Mouse (Mus musculus): ENCODE data around the gene Fkbpl. TPM values are rescaled to one million over a fixed set of nuclear protein-coding genes. Genes with fewer than 3 reads are reported as not detected.

Fkbpl gene
- polyA plus RNA-seq, 1 experiment from 2014 or later, result 16.6 TPM

DNA sequence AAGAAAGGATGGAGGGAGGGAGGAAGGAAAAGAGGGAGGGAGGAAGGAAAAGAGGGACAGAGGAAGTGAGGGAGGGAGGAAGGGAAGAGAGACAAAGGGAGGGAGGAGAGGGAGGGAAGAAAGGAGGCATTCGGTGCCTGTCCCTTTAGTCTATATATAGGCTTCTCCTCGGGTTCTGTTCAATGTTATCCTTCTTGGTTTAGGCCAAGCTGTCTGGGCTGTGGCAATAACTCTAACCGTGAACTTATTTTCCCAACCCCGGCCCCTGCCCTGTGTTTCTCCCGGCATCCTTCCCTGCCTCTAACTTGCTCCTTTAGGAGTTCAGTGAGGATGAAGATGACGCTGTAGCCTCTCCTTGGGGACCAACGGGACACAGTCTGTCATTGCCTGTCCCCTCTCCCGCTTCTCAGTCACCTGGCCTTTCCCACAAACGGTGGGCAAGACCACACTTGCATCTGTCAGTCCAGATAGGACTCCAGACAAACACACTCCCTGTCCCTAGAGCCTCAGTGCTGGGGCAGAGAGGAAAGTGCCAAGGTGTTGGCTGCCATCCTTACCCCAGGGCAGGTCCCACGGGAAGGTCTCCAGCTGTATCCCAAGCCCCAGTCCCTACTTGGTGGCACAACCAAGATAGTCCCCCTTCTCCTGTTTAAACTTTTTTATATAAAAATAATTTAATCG, 30.1 kb downstream of the Fkbpl start:
- H3K4me2 ChIP-seq (ENCODE audit: low read depth, low read length), result no peak overlapping the region
- DNase-seq (ENCODE audit: low spot score), result no peak
- H3K9ac ChIP-seq (replicated peaks; ENCODE audit: low read length), result no peak overlapping the region
- H3K27me3 ChIP-seq (ENCODE audit: control insufficient read depth, insufficient read depth, low read length), result peaks cover 42% of the 10 kb centered on the region
- no peak overlapping the region for H3K4me3 ChIP-seq (ENCODE audit: low read depth, low read length)
- H3K9me3 ChIP-seq (replicated peaks; ENCODE audit: control insufficient read depth, low read length), result no peaks in the 10 kb centered on the region
- H3K27ac ChIP-seq (replicated peaks; ENCODE audit: low read depth, low read length), result no peak overlapping the region
- H3K36me3 ChIP-seq (replicated peaks; ENCODE audit: control insufficient read depth, insufficient read depth, low read depth, low read length), result no peaks in the 10 kb centered on the region
- WGBS, result 66% methylated on average over 11 of the region's 11 CpGs
- peaks cover 9% of the 10 kb centered on the region for H3K4me1 ChIP-seq (ENCODE audit: control insufficient read depth, insufficient read depth, low read length)
- no peak for ATAC-seq (replicated peaks; ENCODE audit: insufficient number of reproducible peaks, low FRiP score, low TSS enrichment, low read depth)

- DNase-seq (ENCODE audit: low spot score) (no peak), ATAC-seq (replicated peaks; ENCODE audit: insufficient number of reproducible peaks, low FRiP score, low TSS enrichment, low read depth) (no peak)
- Histone ChIP-seq H3K4me3 (ENCODE audit: low read depth, low read length) (no peak overlapping the region), H3K27me3 (ENCODE audit: control insufficient read depth, insufficient read depth, low read length) (peaks cover 34% of the 10 kb centered on the region), H3K4me1 (ENCODE audit: control insufficient read depth, insufficient read depth, low read length) (peaks cover 9% of the 10 kb centered on the region), H3K36me3 (replicated peaks; ENCODE audit: control insufficient read depth, insufficient read depth, low read depth, low read length) (no peaks in the 10 kb centered on the region), H3K9me3 (replicated peaks; ENCODE audit: control insufficient read depth, low read length) (no peaks in the 10 kb centered on the region), H3K4me2 (ENCODE audit: low read depth, low read length) (no peak overlapping the region), H3K9ac (replicated peaks; ENCODE audit: low read length) (no peak overlapping the region), H3K27ac (replicated peaks; ENCODE audit: low read depth, low read length) (no peak overlapping the region)
- 76% methylated on average over 13 of the region's 13 CpGs for WGBS
These were observed 30.9 kb downstream of the Fkbpl start for GRCm38 (mm10) chr17:34675205-34676092.

GRCm38 (mm10) chr17:34676093-34676460, 31.5 kb downstream of the Fkbpl start:
- no peaks in the 10 kb centered on the region for H3K9me3 ChIP-seq (replicated peaks; ENCODE audit: control insufficient read depth, low read length)
- no peak overlapping the region for H3K4me2 ChIP-seq (ENCODE audit: low read depth, low read length)
- no peak overlapping the region for H3K9ac ChIP-seq (replicated peaks; ENCODE audit: low read length)
- H3K36me3 ChIP-seq (replicated peaks; ENCODE audit: control insufficient read depth, insufficient read depth, low read depth, low read length), result no peaks in the 10 kb centered on the region
- WGBS, result 82% methylated on average over 6 of the region's 6 CpGs
- DNase-seq (ENCODE audit: low spot score), result no peak
- no peak overlapping the region for H3K27ac ChIP-seq (replicated peaks; ENCODE audit: low read depth, low read length)
- H3K4me3 ChIP-seq (ENCODE audit: low read depth, low read length), result no peak overlapping the region
- peaks cover 28% of the 10 kb centered on the region for H3K27me3 ChIP-seq (ENCODE audit: control insufficient read depth, insufficient read depth, low read length)
- H3K4me1 ChIP-seq (ENCODE audit: control insufficient read depth, insufficient read depth, low read length), result peaks cover 7% of the 10 kb centered on the region
- no peak for ATAC-seq (replicated peaks; ENCODE audit: insufficient number of reproducible peaks, low FRiP score, low TSS enrichment, low read depth)

GRCm38 (mm10) chr17:34676671-34677070, 32.1 kb downstream of the Fkbpl start:
- no peak overlapping the region for H3K4me2 ChIP-seq (ENCODE audit: low read depth, low read length)
- no peak overlapping the region for H3K9ac ChIP-seq (replicated peaks; ENCODE audit: low read length)
- H3K27me3 ChIP-seq (ENCODE audit: control insufficient read depth, insufficient read depth, low read length), result peaks cover 22% of the 10 kb centered on the region
- H3K4me3 ChIP-seq (ENCODE audit: low read depth, low read length), result no peak overlapping the region
- ATAC-seq (replicated peaks; ENCODE audit: insufficient number of reproducible peaks, low FRiP score, low TSS enrichment, low read depth), result no peak
- no peaks in the 10 kb centered on the region for H3K36me3 ChIP-seq (replicated peaks; ENCODE audit: control insufficient read depth, insufficient read depth, low read depth, low read length)
- peaks cover 4% of the 10 kb centered on the region for H3K4me1 ChIP-seq (ENCODE audit: control insufficient read depth, insufficient read depth, low read length)
- 78% methylated on average over 12 of the region's 12 CpGs for WGBS
- H3K9me3 ChIP-seq (replicated peaks; ENCODE audit: control insufficient read depth, low read length), result no peaks in the 10 kb centered on the region
- DNase-seq (ENCODE audit: low spot score), result no peak
- no peak overlapping the region for H3K27ac ChIP-seq (replicated peaks; ENCODE audit: low read depth, low read length)

DNA sequence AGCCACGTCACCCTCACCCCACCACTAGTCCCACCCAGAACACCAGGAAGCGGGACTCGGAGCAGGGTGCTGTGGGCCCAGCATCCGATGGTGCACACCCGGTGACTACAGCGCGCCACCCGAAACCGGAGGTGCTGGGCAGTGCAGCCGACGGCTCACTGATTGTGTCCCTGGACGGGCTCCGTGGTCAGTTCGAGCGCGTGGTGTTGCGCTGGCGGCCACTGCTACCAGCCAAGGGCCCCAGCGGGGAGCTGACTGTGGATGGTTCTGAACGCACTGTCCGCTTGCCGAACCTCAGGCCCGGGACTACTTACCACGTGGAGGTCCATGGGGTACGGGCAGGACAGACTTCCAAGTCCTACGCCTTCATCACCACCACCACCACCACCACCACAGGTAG, 35.6 kb downstream of the Fkbpl start:
- Histone ChIP-seq H3K27ac (replicated peaks; ENCODE audit: low read depth, low read length) (no peak overlapping the region), H3K4me3 (ENCODE audit: low read depth, low read length) (no peak overlapping the region), H3K36me3 (replicated peaks; ENCODE audit: control insufficient read depth, insufficient read depth, low read depth, low read length) (no peaks in the 10 kb centered on the region), H3K9me3 (replicated peaks; ENCODE audit: control insufficient read depth, low read length) (no peaks in the 10 kb centered on the region), H3K9ac (replicated peaks; ENCODE audit: low read length) (no peak overlapping the region), H3K27me3 (ENCODE audit: control insufficient read depth, insufficient read depth, low read length) (no peaks in the 10 kb centered on the region), H3K4me1 (ENCODE audit: control insufficient read depth, insufficient read depth, low read length) (no peaks in the 10 kb centered on the region), H3K4me2 (ENCODE audit: low read depth, low read length) (no peak overlapping the region)
- DNase-seq (ENCODE audit: low spot score), result no peak
- no peak for ATAC-seq (replicated peaks; ENCODE audit: insufficient number of reproducible peaks, low FRiP score, low TSS enrichment, low read depth)
- WGBS, result 72% methylated on average over 25 of the region's 26 CpGs

DNA sequence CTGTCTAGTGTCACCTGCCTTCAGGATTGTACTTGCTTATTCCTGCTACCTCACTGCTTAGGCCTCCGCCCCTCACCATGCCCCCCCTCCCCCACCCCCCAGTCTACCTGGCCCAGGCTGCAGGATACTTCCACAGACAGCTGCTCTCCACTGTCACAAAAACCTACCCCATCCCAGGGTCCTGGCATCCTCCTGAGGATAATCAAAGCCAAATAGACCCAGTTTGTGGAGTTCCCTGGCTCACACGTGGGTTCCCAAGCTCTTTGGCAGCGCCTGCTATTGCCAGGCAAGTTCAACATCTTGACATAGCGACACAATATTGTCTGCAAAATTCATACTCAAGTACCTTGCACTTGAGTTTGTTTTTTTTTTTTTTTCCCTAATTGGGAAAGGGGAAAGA, 36.1 kb downstream of the Fkbpl start:
- no peak overlapping the region for H3K4me3 ChIP-seq (ENCODE audit: low read depth, low read length)
- H3K27ac ChIP-seq (replicated peaks; ENCODE audit: low read depth, low read length), result no peak overlapping the region
- no peak overlapping the region for H3K9ac ChIP-seq (replicated peaks; ENCODE audit: low read length)
- H3K27me3 ChIP-seq (ENCODE audit: control insufficient read depth, insufficient read depth, low read length), result no peaks in the 10 kb centered on the region
- no peaks in the 10 kb centered on the region for H3K36me3 ChIP-seq (replicated peaks; ENCODE audit: control insufficient read depth, insufficient read depth, low read depth, low read length)
- no peak for ATAC-seq (replicated peaks; ENCODE audit: insufficient number of reproducible peaks, low FRiP score, low TSS enrichment, low read depth)
- no peak for DNase-seq (ENCODE audit: low spot score)
- H3K4me2 ChIP-seq (ENCODE audit: low read depth, low read length), result no peak overlapping the region
- no peaks in the 10 kb centered on the region for H3K4me1 ChIP-seq (ENCODE audit: control insufficient read depth, insufficient read depth, low read length)
- no peaks in the 10 kb centered on the region for H3K9me3 ChIP-seq (replicated peaks; ENCODE audit: control insufficient read depth, low read length)
- 83% methylated on average over 4 of the region's 4 CpGs for WGBS

DNA sequence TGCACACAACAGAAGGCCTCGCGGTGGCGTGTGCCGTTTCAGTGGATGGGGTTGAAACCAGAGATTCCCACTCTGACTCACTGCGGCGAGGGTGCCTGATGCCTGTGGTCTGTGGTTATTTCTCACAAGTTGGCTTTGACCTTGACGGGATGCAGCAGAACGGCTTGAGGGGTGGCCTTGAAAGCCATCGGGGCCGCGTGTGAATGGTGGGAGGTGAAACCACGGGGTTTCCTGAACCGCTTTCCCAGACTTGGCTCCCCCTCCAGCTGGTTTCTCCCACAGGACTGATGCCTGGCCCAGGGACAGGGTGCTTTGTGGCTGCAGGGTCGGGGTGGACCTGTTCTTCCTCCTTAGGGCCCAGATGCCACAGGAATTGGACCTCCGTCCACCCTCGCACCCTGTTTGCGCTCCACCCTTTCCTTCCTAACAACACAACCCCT, 36.6 kb downstream of the Fkbpl start:
- Histone ChIP-seq H3K4me3 (ENCODE audit: low read depth, low read length) (no peak overlapping the region), H3K9me3 (replicated peaks; ENCODE audit: control insufficient read depth, low read length) (no peaks in the 10 kb centered on the region), H3K27me3 (ENCODE audit: control insufficient read depth, insufficient read depth, low read length) (no peaks in the 10 kb centered on the region), H3K9ac (replicated peaks; ENCODE audit: low read length) (no peak overlapping the region), H3K4me1 (ENCODE audit: control insufficient read depth, insufficient read depth, low read length) (no peaks in the 10 kb centered on the region), H3K4me2 (ENCODE audit: low read depth, low read length) (no peak overlapping the region), H3K27ac (replicated peaks; ENCODE audit: low read depth, low read length) (no peak overlapping the region), H3K36me3 (replicated peaks; ENCODE audit: control insufficient read depth, insufficient read depth, low read depth, low read length) (no peaks in the 10 kb centered on the region)
- WGBS, result 78% methylated on average over 17 of the region's 17 CpGs
- DNase-seq (ENCODE audit: low spot score) (no peak), ATAC-seq (replicated peaks; ENCODE audit: insufficient number of reproducible peaks, low FRiP score, low TSS enrichment, low read depth) (no peak)

- ATAC-seq (replicated peaks; ENCODE audit: insufficient number of reproducible peaks, low FRiP score, low TSS enrichment, low read depth), result no peak
- no peaks in the 10 kb centered on the region for H3K36me3 ChIP-seq (replicated peaks; ENCODE audit: control insufficient read depth, insufficient read depth, low read depth, low read length)
- H3K4me3 ChIP-seq (ENCODE audit: low read depth, low read length), result no peak overlapping the region
- H3K9me3 ChIP-seq (replicated peaks; ENCODE audit: control insufficient read depth, low read length), result no peaks in the 10 kb centered on the region
- no peak for DNase-seq (ENCODE audit: low spot score)
- no peak overlapping the region for H3K4me2 ChIP-seq (ENCODE audit: low read depth, low read length)
- H3K27me3 ChIP-seq (ENCODE audit: control insufficient read depth, insufficient read depth, low read length), result no peaks in the 10 kb centered on the region
- WGBS, result 73% methylated on average over 11 of the region's 11 CpGs
- H3K4me1 ChIP-seq (ENCODE audit: control insufficient read depth, insufficient read depth, low read length), result no peaks in the 10 kb centered on the region
- no peak overlapping the region for H3K9ac ChIP-seq (replicated peaks; ENCODE audit: low read length)
- no peak overlapping the region for H3K27ac ChIP-seq (replicated peaks; ENCODE audit: low read depth, low read length)
These were observed 37.4 kb downstream of the Fkbpl start for GRCm38 (mm10) chr17:34681881-34682536.

All from embryonic facial prominence, embryonic 11.5 days (tissue).